Mouse (Mus musculus) lung, adult 2 months (tissue): ENCODE data around the gene Adgrl3.

ENCODE experiments used
- CTCF ChIP-seq: fragments of 200-500 bp; IDR thresholded peaks from 2 replicates; pipeline ENCODE4 v1.5.1; 2011; ENCODE audit warnings: mild to moderate bottlenecking, low read length, control low read depth; ENCODE audit not compliant: insufficient read depth
- POLR2A ChIP-seq: fragments of 200-500 bp; IDR thresholded peaks from 2 replicates; pipeline ENCODE4 v1.6.1; 2011; ENCODE audit warnings: low read depth, mild to moderate bottlenecking, control low read depth, low read length, borderline replicate concordance; ENCODE audit errors: extremely low read depth

DNA sequence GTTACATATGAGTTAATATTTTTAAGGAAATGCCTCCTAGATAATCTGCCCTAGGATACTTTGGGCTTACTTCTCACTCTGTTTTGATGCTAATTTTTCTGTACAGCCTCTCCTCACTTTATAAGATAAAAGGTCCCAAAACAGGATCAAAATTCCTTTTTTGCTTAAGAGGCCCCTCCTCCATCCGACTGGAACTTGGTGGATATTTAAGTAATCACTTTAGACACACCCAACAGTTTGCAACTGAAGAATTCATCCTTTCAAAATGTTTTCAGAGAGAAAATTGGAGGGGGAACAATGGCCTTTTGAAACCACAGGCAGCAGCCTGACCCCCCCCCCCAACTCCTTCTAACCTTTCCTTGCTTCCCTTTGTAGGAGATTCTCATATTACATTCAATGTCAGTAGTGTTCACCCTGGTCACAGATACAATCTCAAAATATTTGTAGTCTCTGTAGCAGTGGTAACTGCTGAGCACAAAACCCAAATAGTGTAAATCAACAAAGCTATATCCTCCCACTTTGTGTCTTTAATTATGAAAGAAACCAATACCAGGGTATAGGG lies 385.7 kb downstream of the Adgrl3 start:
- no peak for TF ChIP-seq CTCF
- no peak for TF ChIP-seq POLR2A
